Mouse (Mus musculus) ES-E14 (cell line): Measurements from ENCODE around the gene Cog4. TPM values are rescaled to one million over a fixed set of nuclear protein-coding genes. Genes with fewer than 3 reads are reported as not detected.

Source experiments
- DNase-seq: peaks from one replicate; pipeline ENCODE4 v3.0.0-alpha.2; 2013; ENCODE audit warnings: low read depth, low spot score
- H3K27ac ChIP-seq: 2 replicates; pipeline ENCODE4 v1.5.1; 2012; ENCODE audit warnings: low read depth, mild to moderate bottlenecking, low read length, moderate library complexity, mixed read lengths; ENCODE audit not compliant: poor library complexity, insufficient read depth, severe bottlenecking
- H3K36me3 ChIP-seq: 2 replicates; pipeline ENCODE4 v1.6.1; 2012; ENCODE audit warnings: mild to moderate bottlenecking, low read length, moderate library complexity, mixed read lengths; ENCODE audit not compliant: control insufficient read depth, poor library complexity, insufficient read depth, severe bottlenecking
- H3K4me1 ChIP-seq, 2 experiments: fragments of 150-350 bp in 1 of 2; sonication (generic) in 1 of 2; 2 replicates each; pipeline ENCODE4 v1.6.1; 2012; ENCODE audit warnings: low read length in 2 of 2, mild to moderate bottlenecking in 1 of 2, mixed read lengths in 1 of 2; ENCODE audit not compliant: control insufficient read depth in 2 of 2, insufficient read depth in 2 of 2, poor library complexity in 1 of 2
- H3K4me3 ChIP-seq, 2 experiments: fragments of 150-350 bp in 1 of 2; sonication (generic) in 1 of 2; 2 replicates each; pipeline ENCODE4 v1.5.1; 2012; ENCODE audit warnings: low read length in 2 of 2, low read depth in 1 of 2, mild to moderate bottlenecking in 1 of 2, mixed read lengths in 1 of 2; ENCODE audit not compliant: insufficient read depth in 1 of 2, poor library complexity in 1 of 2, severe bottlenecking in 1 of 2
- H3K9ac ChIP-seq: 2 replicates; pipeline ENCODE4 v1.6.1; 2012; ENCODE audit warnings: low read depth, mild to moderate bottlenecking, low read length, mixed read lengths; ENCODE audit not compliant: poor library complexity, insufficient read depth, severe bottlenecking
- H3K9me3 ChIP-seq: fragments of 150-350 bp; sonication (generic); 2 replicates; pipeline ENCODE4 v1.6.1; 2012; ENCODE audit warnings: low read depth, mild to moderate bottlenecking, low read length; ENCODE audit not compliant: control insufficient read depth, insufficient read depth
- CHD2 ChIP-seq: IDR thresholded peaks from 2 replicates; pipeline ENCODE4 v1.6.1; 2014; ENCODE audit warnings: mild to moderate bottlenecking, low read depth, low read length, inconsistent platforms
- HCFC1 ChIP-seq: IDR thresholded peaks from 2 replicates; pipeline ENCODE4 v1.6.1; 2012; ENCODE audit warnings: low read length, inconsistent platforms, borderline replicate concordance; ENCODE audit not compliant: insufficient read depth
- MAFK ChIP-seq: IDR thresholded peaks from 2 replicates; pipeline ENCODE4 v1.6.1; 2014; ENCODE audit warnings: mild to moderate bottlenecking, low read depth, low read length, inconsistent platforms; ENCODE audit not compliant: insufficient read depth
- ZC3H11A ChIP-seq: IDR thresholded peaks from 2 replicates; pipeline ENCODE4 v1.6.1; 2012; ENCODE audit warnings: low read depth, mild to moderate bottlenecking, inconsistent platforms, low read length, borderline replicate concordance
- ZNF384 ChIP-seq: IDR thresholded peaks from 2 replicates; pipeline ENCODE4 v1.6.1; 2012; ENCODE audit warnings: low read depth, low read length, inconsistent platforms
- in situ Hi-C, 2 experiments: fragments of 600-800 bp; cut with MboI; formaldehyde crosslinking; loops; one replicate each; pipeline ENCODE4 v1.15.1; 2025; ENCODE audit warnings: low sequenced_read_pairs in 2 of 2, inconsistent platforms in 1 of 2; ENCODE audit not compliant: unreplicated experiment in 2 of 2
- total RNA-seq: library from RNA; depleted of rRNA; stranded (reverse); fragments of 300-350 nt; gene quantifications from 2 replicates; pipeline ENCODE4 v1.2.3, GENCODE M21; 2012; rRNA removed

Gene Cog4
- 59.4 and 64.7 TPM in 2 replicates for total RNA-seq

- peaks cover 33% of the 10 kb centered on the region for H3K36me3 ChIP-seq
Measured at GRCm38 (mm10) chr8:110846405-110847170, at the start of gene Cog4, which contains the start of gene Sf3b3. Gene Cog4 (plus strand): TSS chr8:110846600. Gene Sf3b3 (minus strand): TSS chr8:110846787.

GRCm38 (mm10) chr8:110797086-110797485 lies 49.3 kb upstream of the Cog4 start:
- no peak overlapping the region for H3K27ac ChIP-seq
- H3K4me3 ChIP-seq: no peak overlapping the region
- H3K36me3 ChIP-seq: no peaks in the 10 kb centered on the region
- DNase-seq: no peak
- no peak overlapping the region for H3K9ac ChIP-seq
- TF ChIP-seq ZNF384 (no peak), HCFC1 (no peak), MAFK (no peak), ZC3H11A (no peak), CHD2 (no peak)
- H3K4me1 ChIP-seq: peaks cover 0 to 3% of the 10 kb centered on the region in 2 experiments; a peak in 1 of 4 replicates
- H3K9me3 ChIP-seq: no peaks in the 10 kb centered on the region
- in situ Hi-C loops: no loop called here

More at GRCm38 (mm10) chr8:110846405-110847170, at the start of gene Cog4, which contains the start of gene Sf3b3:
- Histone ChIP-seq H3K27ac (peak within 1 kb of the TSS; percentile 93), H3K4me1 (no peaks in the 10 kb centered on the region; a peak in 1 of 4 replicates), H3K4me3 (peak within 1 kb of the TSS; percentile 93 to 97), H3K9me3 (no peaks in the 10 kb centered on the region), H3K9ac (peak within 1 kb of the TSS; percentile 100)
- in situ Hi-C loops: loop anchor here (10.0 to 25.0 kb wide), 2 partner anchors 198 to 441 kb away; no protein-coding TSS in a partner anchor
- TF ChIP-seq HCFC1 (peak; percentile 75; the same call in 1 of the 2 replicates), ZNF384 (no peak), ZC3H11A (no peak), MAFK (no peak)
- peak; percentile 74 for DNase-seq

GRCm38 (mm10) chr8:110802988-110803387 lies 43.4 kb upstream of the Cog4 start:
- peaks cover 0 to 5% of the 10 kb centered on the region in 2 experiments; a peak in 1 of 4 replicates for H3K4me1 ChIP-seq
- H3K4me3 ChIP-seq: no peak overlapping the region
- no peak overlapping the region for H3K27ac ChIP-seq
- no peak for DNase-seq
- no peak overlapping the region for H3K9ac ChIP-seq
- no peaks in the 10 kb centered on the region for H3K36me3 ChIP-seq
- no peaks in the 10 kb centered on the region for H3K9me3 ChIP-seq
- in situ Hi-C loops: no loop called here
- TF ChIP-seq MAFK: no peak
- no peak for TF ChIP-seq ZNF384
- no peak for TF ChIP-seq ZC3H11A
- TF ChIP-seq HCFC1: no peak
- no peak for TF ChIP-seq CHD2

GRCm38 (mm10) chr8:110803856-110804255 lies 42.5 kb upstream of the Cog4 start:
- Histone ChIP-seq H3K27ac (no peak overlapping the region), H3K36me3 (no peaks in the 10 kb centered on the region), H3K4me1 (peaks cover 0 to 7% of the 10 kb centered on the region in 2 experiments; a peak in 1 of 4 replicates), H3K4me3 (no peak overlapping the region), H3K9ac (no peak overlapping the region), H3K9me3 (no peaks in the 10 kb centered on the region)
- in situ Hi-C loops: no loop called here
- no peak for DNase-seq
- TF ChIP-seq ZNF384: no peak
- TF ChIP-seq CHD2: no peak
- no peak for TF ChIP-seq ZC3H11A
- no peak for TF ChIP-seq HCFC1
- TF ChIP-seq MAFK: no peak
